Mouse (Mus musculus): ENCODE results near the gene Spryd4.
"Not testable (repeated sequence)": the region's sequence is repeated elsewhere in the genome, so short reads cannot be mapped to it uniquely, and the experiment has no call there.

Gene Spryd4

GRCm38 (mm10) chr10:128211390-128212108 lies at the start of gene Spryd4:
Spryd4 (minus strand) TSS chr10:128211807.
- peak; percentile 79 to 90 for DNase-seq (ENCODE audit: low spot score in 2 of 2)

DNA sequence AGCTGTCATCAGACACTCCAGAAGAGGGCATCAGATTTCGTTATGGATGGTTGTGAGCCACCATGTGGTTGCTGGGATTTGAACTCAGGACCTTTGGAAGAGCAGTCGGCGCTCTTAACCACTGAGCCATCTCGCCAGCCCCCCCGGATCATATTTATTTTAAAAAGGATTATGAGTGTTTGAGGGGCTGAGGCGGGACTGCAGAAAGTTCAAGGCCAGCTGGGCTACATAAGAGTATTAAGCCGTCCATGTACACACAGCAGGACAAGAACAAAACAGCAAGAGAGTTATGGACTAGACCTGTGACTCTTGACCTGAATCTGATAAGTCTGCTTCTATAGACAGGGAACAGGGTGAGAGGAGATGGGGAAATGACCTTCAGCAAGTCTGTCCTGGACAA lies 48.8 kb upstream of the Spryd4 start:
- DNase-seq (ENCODE audit: low spot score in 2 of 2) = not testable (repeated sequence)

DNA sequence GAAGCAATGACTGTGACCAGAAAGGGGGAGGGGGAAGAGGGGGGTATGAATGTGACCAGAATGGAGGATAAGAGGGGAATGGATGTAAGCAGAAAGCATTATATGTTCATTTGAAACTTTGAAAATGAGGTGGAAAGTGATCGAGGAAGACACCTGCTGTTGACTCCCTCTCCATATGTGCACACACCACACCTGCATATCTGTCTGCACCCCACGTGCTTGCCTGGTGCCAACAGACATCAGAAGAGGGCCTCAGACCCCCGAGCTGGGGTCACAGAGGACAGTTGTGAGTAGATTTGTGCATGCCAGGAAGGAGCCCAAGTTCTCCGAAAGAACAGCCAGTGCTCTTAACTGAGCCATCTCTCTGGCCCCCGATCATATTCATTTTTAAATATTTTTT lies 48.3 kb upstream of the Spryd4 start:
- DNase-seq (ENCODE audit: low spot score in 2 of 2) = no peak

DNA sequence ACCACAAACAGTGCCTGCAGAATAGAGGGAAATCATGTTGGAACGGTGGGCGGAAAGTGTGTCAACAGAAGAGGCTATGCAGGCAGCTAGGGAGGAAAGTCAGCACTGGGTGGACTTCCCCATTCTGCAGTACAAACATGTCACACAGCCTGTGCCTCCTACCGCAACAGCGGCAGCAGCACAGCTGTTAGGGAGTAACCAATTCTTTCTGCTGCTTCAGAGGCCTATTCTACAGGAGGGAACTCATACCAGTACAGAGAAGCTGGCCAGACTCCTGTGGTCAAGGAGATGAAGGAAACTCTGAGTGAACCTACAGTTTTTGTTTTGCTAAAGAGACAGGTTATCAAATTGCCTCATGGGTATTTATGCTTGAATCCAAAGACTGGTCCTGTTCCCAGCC lies 47.3 kb upstream of the Spryd4 start:
- DNase-seq (ENCODE audit: low spot score in 2 of 2) = no peak

- no peak for DNase-seq (ENCODE audit: low spot score in 2 of 2)
These were observed 44.7 kb upstream of the Spryd4 start for GRCm38 (mm10) chr10:128256328-128256727.

DNA sequence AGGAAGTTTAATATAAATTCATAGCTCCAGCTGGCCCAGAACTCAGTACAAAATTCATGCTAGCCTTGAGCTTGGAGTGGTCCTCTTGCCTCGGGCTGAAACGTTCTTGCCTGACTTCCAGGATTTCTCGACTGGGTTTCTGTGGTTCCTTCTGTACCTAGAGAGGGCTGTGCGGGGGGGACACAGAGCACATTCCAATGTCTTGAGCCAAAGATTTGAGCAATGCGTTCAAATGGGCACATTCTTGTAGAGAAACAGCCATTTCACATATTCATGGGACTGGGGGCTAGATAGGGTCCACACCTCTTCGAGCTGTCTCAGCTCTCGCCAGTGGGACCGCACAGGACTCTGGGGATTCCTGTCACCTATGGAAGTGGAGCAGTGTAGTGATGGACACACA lies 44.3 kb upstream of the Spryd4 start:
- DNase-seq (ENCODE audit: low spot score in 2 of 2) = no peak

DNA sequence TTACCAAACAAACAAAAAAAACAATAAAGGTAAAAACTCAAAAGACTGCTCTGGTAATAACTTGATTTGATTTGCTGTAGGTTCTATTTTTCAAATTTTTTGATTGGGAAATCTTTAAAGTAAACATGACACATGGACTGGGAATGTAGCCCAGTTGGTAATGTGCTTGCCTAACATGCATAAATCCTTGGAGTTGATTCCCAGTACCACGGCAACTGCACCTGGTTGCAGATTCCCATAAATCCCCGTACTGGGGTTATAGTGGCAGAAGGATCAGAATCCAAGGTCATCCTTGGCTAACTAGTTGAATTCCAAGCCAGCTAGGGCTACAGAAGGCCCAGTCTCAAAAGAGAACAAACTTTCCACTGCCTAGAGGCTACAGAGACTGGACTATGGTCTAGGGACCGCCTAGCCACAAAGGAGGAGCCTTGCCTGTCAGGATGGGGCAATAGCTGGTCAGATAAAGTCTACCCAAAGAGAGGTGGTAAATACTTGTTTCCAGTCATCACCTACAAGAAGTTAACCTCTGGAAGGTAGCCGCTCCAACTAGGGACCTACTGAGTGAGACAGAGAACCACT lies 42.2 kb upstream of the Spryd4 start, which contains the start of gene Apon:
TSS of gene Apon (plus strand) at position 420 of the 579 bp plus-strand sequence.
- no peak for DNase-seq (ENCODE audit: low spot score in 2 of 2)

DNA sequence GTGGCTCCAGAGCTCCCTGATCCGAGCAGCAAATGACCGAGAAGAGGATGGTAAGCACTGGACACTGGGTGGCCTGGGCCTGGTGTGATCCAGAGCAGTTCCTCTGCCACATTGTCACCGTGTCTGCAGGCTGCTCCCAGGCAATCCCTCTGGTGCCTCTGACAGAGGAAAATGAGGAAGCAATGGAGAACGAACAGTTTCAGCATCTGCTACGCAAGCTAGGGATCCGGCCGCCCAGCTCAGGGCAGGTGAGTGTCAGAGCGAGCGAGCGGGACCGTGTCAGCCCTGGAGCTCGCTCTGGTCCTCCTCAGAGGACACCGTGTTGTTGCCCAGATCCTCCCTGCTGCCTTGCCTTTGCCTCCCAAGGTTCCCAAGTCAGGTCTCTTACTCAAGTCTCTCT lies 39.0 kb upstream of the Spryd4 start:
- no peak for DNase-seq (ENCODE audit: low spot score in 2 of 2)

DNA sequence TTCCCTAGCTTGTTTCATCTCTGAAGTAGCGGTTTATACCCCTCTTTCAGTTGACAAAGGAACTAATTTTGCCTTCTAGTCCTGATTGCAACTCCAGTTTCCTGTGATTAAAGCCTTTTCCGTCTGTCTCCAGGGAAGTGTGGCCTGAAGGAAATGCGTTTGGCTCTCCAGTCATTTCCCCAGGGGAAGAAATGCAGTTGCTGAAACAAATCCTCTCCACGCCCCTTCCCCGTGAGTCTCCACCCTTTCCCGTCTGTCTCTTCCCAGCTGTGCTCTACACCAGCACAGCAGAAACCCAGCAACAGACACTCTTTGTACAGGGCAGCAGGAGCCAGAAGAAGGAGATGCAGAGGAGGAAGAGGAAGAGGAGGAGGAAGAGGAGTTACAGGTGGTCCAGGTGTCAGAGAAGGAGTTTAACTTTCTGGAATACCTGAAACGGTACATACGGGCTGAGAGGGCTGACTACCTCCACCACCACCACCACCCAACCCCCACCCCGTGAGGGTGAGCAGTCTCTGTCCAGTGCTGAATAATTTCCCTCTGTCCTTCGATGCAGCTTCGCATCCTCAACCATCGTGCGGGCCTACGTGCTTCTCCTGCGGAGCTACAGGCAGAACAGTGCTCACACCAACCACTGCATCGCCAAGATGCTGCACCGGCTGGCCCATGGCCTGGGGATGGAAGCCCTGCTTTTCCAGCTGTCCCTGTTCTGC lies 35.6 kb upstream of the Spryd4 start:
- DNase-seq (ENCODE audit: low spot score in 2 of 2) = no peak

GRCm38 (mm10) chr10:128244121-128244520 lies 32.5 kb upstream of the Spryd4 start:
- DNase-seq (ENCODE audit: low spot score in 2 of 2) = no peak

DNA sequence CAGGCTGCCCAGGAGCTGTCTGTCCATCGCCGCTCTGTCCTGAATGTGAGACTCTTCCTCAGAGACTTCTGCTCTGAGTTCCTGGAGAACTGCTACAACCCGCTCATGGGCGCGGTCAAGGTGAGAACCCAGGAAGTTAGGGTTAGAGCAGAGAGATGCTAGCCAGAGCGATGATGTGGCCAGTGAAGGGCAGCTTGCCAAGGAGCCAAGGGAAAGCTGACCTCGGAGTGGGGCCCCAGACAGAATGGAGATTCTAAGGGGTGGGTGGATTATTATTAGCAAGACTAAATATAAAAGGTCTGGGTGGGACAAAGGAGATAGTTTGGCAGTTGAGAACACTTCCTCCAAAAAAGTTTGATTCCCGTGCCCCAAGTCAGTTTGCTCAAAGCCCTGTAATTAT lies 31.6 kb upstream of the Spryd4 start:
- no peak for DNase-seq (ENCODE audit: low spot score in 2 of 2)

- no peak for DNase-seq (ENCODE audit: low spot score in 2 of 2)
These were observed 28.5 kb upstream of the Spryd4 start for GRCm38 (mm10) chr10:128240131-128240530.

DNA sequence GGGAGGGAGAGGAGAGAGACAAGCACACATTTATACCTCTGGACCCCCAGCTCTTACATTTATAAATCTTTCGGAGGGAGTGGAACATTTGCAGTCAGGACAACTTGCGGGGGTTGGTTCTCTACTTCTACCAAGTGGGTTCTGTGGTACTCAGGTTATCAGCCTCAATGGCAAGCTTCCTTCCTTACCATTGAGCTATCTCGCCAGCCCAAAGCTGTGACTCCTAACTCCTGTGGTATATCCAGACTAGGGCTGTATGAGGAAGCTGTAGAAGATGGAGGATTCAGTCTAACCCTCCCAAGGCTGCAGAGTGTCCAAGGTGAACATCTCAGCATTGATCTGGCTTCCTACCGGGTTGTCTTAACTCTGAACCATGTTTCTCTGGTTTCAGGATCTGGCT lies 27.5 kb upstream of the Spryd4 start:
- DNase-seq (ENCODE audit: low spot score in 2 of 2) = no peak

DNA sequence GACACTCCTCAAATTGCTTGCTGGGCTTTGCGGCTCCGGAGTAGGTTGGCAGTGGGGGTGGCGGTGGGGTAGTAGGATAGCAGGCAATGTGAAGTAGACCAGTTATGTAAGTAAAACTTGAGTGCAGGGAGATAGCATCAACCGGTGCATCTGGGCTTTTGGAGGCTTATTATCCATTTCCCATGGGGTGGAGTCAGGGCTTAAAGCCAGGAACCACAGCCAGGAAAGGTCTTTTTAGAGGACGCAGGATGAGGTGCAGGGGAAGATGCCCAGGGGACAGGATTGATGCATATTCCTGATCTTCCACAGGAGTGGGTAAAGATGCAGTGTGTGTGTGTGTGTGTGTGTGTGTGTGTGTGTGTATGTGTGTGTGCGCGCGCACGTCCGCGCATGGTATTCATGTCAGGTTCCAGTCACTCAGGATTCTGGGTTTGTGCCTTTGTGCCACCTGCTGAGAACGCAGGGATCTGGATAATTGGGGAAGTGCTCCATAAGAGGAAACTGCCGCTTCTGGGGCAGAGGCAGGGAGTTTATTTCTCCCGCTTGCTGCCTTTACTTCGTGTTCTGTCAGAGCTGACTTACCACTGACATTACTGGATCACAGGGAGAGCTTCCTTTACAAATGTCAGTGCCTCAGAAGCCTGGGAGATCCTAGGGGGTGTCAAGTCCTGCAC lies 26.3 kb upstream of the Spryd4 start:
- DNase-seq (ENCODE audit: low spot score in 2 of 2) = no peak

- no peak for DNase-seq (ENCODE audit: low spot score in 2 of 2)
These were observed 24.7 kb upstream of the Spryd4 start for GRCm38 (mm10) chr10:128236321-128236720.

GRCm38 (mm10) chr10:128232420-128232985 lies 20.9 kb upstream of the Spryd4 start:
- peak; percentile 22 to 40 for DNase-seq (ENCODE audit: low spot score in 2 of 2)

DNA sequence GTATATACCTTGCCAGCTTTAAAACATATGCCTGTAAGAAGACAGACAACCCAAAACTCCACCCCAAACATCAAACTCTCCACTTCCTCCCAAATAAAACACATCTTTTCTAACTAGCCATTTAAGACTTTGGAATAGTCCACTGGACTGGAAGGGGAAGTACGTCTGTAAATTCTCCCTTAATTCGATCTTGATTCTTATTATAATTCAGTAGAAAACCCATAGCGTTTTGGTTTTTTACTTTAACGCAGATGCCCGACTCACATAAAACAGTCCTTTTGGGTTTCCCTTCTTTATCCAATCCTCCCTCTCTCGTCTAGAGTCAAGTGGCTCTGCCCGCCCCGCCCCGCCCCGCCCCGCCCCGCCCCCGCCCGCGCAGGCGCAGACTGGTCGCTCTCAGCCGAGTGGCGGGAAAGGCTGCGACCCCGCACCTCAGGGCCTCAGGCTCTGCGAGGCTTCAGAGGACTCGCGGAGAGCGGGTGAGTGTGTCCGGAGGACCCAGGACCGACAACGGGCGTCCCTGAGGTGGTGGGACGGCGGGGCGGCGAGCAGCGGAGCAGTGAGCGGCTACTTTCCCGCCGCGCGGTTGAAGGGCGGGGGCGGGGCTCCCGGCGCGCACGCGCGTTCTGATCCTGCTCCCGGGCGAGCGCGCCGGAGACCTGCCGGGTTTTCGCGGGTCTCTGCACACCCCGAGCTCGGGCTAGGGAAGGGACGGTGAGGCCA lies 20.3 kb upstream of the Spryd4 start, which contains the start of gene Timeless:
TSS of gene Timeless (plus strand) at position 369 of the 723 bp plus-strand sequence.
- DNase-seq (ENCODE audit: low spot score in 2 of 2) = peak; percentile 56 to 82

- DNase-seq (ENCODE audit: low spot score in 2 of 2) = no peak
These were observed 19.5 kb upstream of the Spryd4 start for GRCm38 (mm10) chr10:128231146-128231545.

GRCm38 (mm10) chr10:128230582-128230981 lies 19.0 kb upstream of the Spryd4 start:
- DNase-seq (ENCODE audit: low spot score in 2 of 2) = no peak

DNA sequence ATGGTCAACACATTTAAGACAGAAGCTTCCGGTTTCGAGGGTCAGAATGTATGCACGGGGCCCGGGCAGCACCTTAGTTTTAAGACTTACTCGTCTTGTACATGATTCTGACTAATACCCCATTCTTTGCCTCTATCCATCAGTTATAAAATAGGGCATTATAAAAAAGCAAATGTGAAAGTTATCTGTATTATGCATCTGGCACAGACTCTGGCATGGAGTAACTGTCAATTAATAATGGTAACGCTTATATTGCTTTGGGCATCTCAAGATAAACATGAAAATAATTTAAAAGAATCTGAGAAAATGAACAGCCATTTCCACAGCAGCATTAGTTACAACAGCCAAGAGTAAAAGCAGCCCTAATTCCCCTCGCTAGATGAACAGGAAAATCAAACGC lies 16.4 kb upstream of the Spryd4 start:
- no peak for DNase-seq (ENCODE audit: low spot score in 2 of 2)

DNA sequence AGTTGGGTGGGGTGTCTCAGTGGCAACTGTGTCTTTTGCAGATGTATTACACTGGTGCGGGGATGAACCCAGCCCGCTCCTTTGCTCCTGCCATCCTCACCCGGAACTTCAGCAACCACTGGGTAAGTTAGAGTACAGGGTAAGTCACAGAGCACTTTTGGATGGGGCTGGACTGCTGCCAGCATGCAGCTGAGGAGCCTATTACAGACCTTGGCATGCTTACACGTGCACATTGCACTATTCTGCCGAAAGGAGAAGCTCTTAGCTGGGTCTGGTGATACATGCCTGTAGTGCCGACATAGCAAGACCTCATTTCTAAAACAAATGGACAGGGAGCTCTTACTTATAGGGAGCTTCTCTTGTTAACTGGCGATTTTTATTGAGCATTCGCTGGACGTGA lies 16.0 kb upstream of the Spryd4 start:
- no peak for DNase-seq (ENCODE audit: low spot score in 2 of 2)

Data from frontal cortex, postnatal 14 days (tissue).